Mouse (Mus musculus): ENCODE results near the gene Zbtb20.

- TF ChIP-seq CTCF (IDR thresholded peaks at IDR 0.05; ENCODE audit: control insufficient read depth, insufficient read depth, insufficient read length) (no peak), MAX (IDR thresholded peaks at IDR 0.05) (no peak), USF1 (IDR thresholded peaks at IDR 0.05; ENCODE audit: low read depth) (no peak), MYOG (IDR thresholded peaks at IDR 0.05; ENCODE audit: control insufficient read depth, extremely low read depth, insufficient read length) (no peak), MYOD1 (IDR thresholded peaks at IDR 0.05; ENCODE audit: control insufficient read depth, insufficient read length, low read depth) (no peak), CEBPB (IDR thresholded peaks at IDR 0.05; ENCODE audit: low read depth) (no peak)
Measured at GRCm38 (mm10) chr16:43303245-43304197, 427.8 kb downstream of the Zbtb20 start.

All from C2C12 (cell line).